Mouse (Mus musculus) cerebellum, adult 2 months (tissue): ENCODE results near the gene Vmn2r88.

Experiments
- CTCF ChIP-seq: fragments of 200-500 bp; IDR thresholded peaks from 2 replicates; pipeline ENCODE4 v1.5.1; 2011; ENCODE audit warnings: low read depth, mild to moderate bottlenecking, control low read depth, low read length, moderate library complexity, borderline replicate concordance; ENCODE audit not compliant: insufficient read depth
- POLR2A ChIP-seq: fragments of 200-500 bp; IDR thresholded peaks from 2 replicates; pipeline ENCODE4 v1.6.1; 2011; ENCODE audit warnings: low read length, control low read depth, borderline replicate concordance; ENCODE audit not compliant: insufficient read depth

DNA sequence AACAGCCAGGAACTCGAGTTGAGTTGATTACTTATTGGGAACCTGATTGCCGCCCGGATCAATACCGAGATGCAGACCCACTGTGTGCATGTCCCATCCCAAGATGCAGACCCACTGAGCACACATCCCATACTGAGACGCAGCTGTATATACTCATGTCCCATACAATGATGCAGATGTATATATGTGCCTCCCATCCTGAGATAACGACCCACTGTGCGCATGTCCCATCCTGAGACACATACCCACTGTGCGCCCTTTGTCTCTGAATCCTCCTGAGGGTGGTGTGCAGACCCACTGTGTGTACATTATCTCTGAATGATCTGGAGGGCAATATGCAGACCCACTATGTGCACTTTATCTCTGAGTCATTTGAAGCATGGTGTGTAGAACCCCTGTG lies 22.9 kb upstream of the Vmn2r88 start:
- no peak for TF ChIP-seq CTCF
- no peak for TF ChIP-seq POLR2A
